Mouse (Mus musculus) embryonic facial prominence, embryonic 13.5 days (tissue): Measurements from ENCODE around the gene Ciao2b. TPM values are rescaled to one million over a fixed set of nuclear protein-coding genes. Genes with fewer than 3 reads are reported as not detected.
"Not testable (repeated sequence)": the region's sequence is repeated elsewhere in the genome, so short reads cannot be mapped to it uniquely, and the experiment has no call there.

Experiments
- ATAC-seq: fragments of 200-750 bp; cut with Nextera tagmentation; 2 replicates; pipeline ENCODE4 v1.8.0; 2017; ENCODE audit warnings: low read depth; ENCODE audit not compliant: insufficient number of reproducible peaks, insufficient read depth, low FRiP score, low TSS enrichment
- H3K27ac ChIP-seq: fragments of 300-500 bp; sonication (generic); 2 replicates; pipeline ENCODE4 v1.5.1; 2015; ENCODE audit warnings: moderate library complexity, mild to moderate bottlenecking, inconsistent platforms
- H3K27me3 ChIP-seq: fragments of 300-500 bp; sonication (generic); 2 replicates; pipeline ENCODE4 v1.6.1; 2015; ENCODE audit warnings: mild to moderate bottlenecking, inconsistent platforms
- H3K36me3 ChIP-seq: fragments of 300-500 bp; sonication (generic); 2 replicates; pipeline ENCODE4 v1.6.1; 2015; ENCODE audit warnings: mild to moderate bottlenecking, inconsistent platforms
- H3K4me1 ChIP-seq: fragments of 300-500 bp; sonication (generic); 2 replicates; pipeline ENCODE4 v1.6.1; 2015; ENCODE audit warnings: inconsistent platforms
- H3K4me2 ChIP-seq: fragments of 300-500 bp; sonication (generic); 2 replicates; pipeline ENCODE4 v1.6.1; 2015; ENCODE audit warnings: moderate library complexity, mild to moderate bottlenecking, inconsistent platforms
- H3K4me3 ChIP-seq: fragments of 300-500 bp; sonication (generic); 2 replicates; pipeline ENCODE4 v1.5.1; 2015; ENCODE audit warnings: mild to moderate bottlenecking, inconsistent platforms
- H3K9ac ChIP-seq: fragments of 300-500 bp; sonication (generic); 2 replicates; pipeline ENCODE4 v1.6.1; 2015; ENCODE audit warnings: mild to moderate bottlenecking, inconsistent platforms
- H3K9me3 ChIP-seq: fragments of 300-500 bp; sonication (generic); 2 replicates; pipeline ENCODE4 v1.6.1; 2016; ENCODE audit warnings: inconsistent platforms
- WGBS: fragments of 180-500 bp; shearing (Covaris S2); methylation state at CpG from one replicate; pipeline ENCODE4 v1.1.7; 2015; ENCODE audit warnings: mixed read lengths; 5-methylcytosine and 5-hydroxymethylcytosine counted together
- polyA plus RNA-seq: library from polyadenylated mRNA; unstranded; fragments of >200 nt; fragmentation: Nextera tagmentation; extraction: Ambion mirVana; gene quantifications from 2 replicates; pipeline ENCODE4 v1.2.1, GENCODE M21; 2015

Ciao2b gene
- 79.5 and 83.5 TPM in 2 replicates for polyA plus RNA-seq

GRCm38 (mm10) chr8:104641426-104642323, at the start of gene Ciao2b:
Gene Ciao2b (minus strand): TSS chr8:104641965.
- peak within 1 kb of the TSS; percentile 83 for H3K4me3 ChIP-seq
- no peaks in the 10 kb centered on the region for H3K27me3 ChIP-seq
- WGBS = under 1% methylated on average over 66 of the region's 66 CpGs
- peak within 1 kb of the TSS; percentile 85 for H3K9ac ChIP-seq
- no peaks in the 10 kb centered on the region for H3K9me3 ChIP-seq
- peak within 1 kb of the TSS; percentile 87 for H3K4me2 ChIP-seq
- H3K4me1 ChIP-seq = peaks cover 20% of the 10 kb centered on the region
- peak within 1 kb of the TSS; percentile 79 for H3K27ac ChIP-seq
- ATAC-seq = peak; percentile 91
- peaks cover 18% of the 10 kb centered on the region for H3K36me3 ChIP-seq

- 78% methylated on average over 4 of the region's 4 CpGs for WGBS
These were observed 46.7 kb upstream of the Ciao2b start for GRCm38 (mm10) chr8:104688433-104688832.

GRCm38 (mm10) chr8:104655614-104656013, 13.8 kb upstream of the Ciao2b start:
- no peaks in the 10 kb centered on the region for H3K36me3 ChIP-seq
- H3K9me3 ChIP-seq = no peaks in the 10 kb centered on the region
- no peaks in the 10 kb centered on the region for H3K4me1 ChIP-seq
- H3K9ac ChIP-seq = no peak overlapping the region
- ATAC-seq = no peak
- no peak overlapping the region for H3K4me3 ChIP-seq
- no peak overlapping the region for H3K4me2 ChIP-seq
- 76% methylated on average over 4 of the region's 4 CpGs for WGBS
- H3K27me3 ChIP-seq = no peaks in the 10 kb centered on the region
- no peak overlapping the region for H3K27ac ChIP-seq

More at GRCm38 (mm10) chr8:104688433-104688832, 46.7 kb upstream of the Ciao2b start:
- H3K4me1 ChIP-seq = no peaks in the 10 kb centered on the region
- H3K36me3 ChIP-seq = no peaks in the 10 kb centered on the region
- no peaks in the 10 kb centered on the region for H3K27me3 ChIP-seq
- no peaks in the 10 kb centered on the region for H3K9me3 ChIP-seq
- no peak overlapping the region for H3K27ac ChIP-seq
- ATAC-seq = no peak
- H3K9ac ChIP-seq = no peak overlapping the region
- H3K4me2 ChIP-seq = no peak overlapping the region
- no peak overlapping the region for H3K4me3 ChIP-seq

DNA sequence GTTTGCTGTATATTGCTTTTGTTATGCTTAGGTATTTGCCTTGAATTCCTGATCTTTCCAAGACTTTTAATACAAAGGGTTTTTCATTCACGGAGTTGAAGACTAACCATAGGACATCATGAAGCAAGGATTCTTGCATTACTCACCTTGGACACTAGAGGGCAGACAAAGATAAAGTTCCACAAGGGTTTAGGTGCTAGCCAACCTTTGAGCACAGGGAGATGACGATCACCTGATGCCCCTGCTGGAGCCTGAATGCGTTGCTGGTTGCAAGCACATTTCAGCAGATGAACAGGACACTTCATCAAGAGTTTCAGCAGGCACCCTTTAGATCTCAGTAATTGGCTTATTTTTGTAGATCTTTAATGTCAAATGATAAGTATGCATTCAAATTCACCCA, 13.2 kb upstream of the Ciao2b start:
- WGBS = 4% methylated on average over 3 of the region's 3 CpGs
- H3K27me3 ChIP-seq = no peaks in the 10 kb centered on the region
- 0 out of 2 replicates have a peak, but pooled peaks have one; percentile 48 for ATAC-seq
- H3K36me3 ChIP-seq = no peaks in the 10 kb centered on the region
- H3K27ac ChIP-seq = no peak overlapping the region
- H3K4me3 ChIP-seq = no peak overlapping the region
- H3K9me3 ChIP-seq = no peaks in the 10 kb centered on the region
- H3K9ac ChIP-seq = no peak overlapping the region
- no peaks in the 10 kb centered on the region for H3K4me1 ChIP-seq
- H3K4me2 ChIP-seq = no peak overlapping the region

- H3K4me3 ChIP-seq, ATAC-seq, H3K9me3 ChIP-seq, H3K27me3 ChIP-seq, H3K27ac ChIP-seq, H3K9ac ChIP-seq, H3K36me3 ChIP-seq, H3K4me2 ChIP-seq: not testable (repeated sequence)
- WGBS = 69% methylated on average over 3 of the region's 3 CpGs
- H3K4me1 ChIP-seq = peaks cover 20% of the 10 kb centered on the region
These were observed 2.4 kb upstream of the Ciao2b start for GRCm38 (mm10) chr8:104644187-104644586.

GRCm38 (mm10) chr8:104642324-104642654, 524 bp upstream of the Ciao2b start:
- H3K9ac ChIP-seq = peak overlapping the region; percentile 85

DNA sequence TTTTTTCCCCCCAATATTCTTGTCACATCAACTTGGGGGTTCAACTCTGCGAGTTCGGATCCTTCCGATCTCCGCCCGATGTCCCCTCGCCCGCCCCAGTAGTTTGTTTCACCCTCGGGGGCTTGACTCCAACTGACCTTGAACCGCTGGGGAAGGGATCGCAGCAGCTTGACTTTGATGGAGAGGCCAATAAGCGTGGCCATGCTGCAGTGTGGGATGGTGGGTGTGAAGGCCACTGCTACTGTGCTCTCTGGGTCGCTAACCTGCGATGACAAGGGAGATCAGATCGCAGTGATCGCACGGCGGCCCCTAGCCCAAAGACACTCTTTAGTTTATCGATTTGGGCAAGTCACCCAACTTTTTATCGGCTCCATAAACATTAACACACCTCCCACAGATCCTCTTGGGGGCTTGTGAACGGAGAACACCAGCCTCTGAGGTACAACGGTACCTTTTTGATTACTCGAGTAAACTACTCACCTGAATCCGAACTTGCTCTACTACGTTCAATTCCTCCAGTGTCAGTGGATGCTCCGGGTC, 864 bp downstream of the Ciao2b start:
- H3K36me3 ChIP-seq = peaks cover 19% of the 10 kb centered on the region
- H3K9me3 ChIP-seq = no peaks in the 10 kb centered on the region
- H3K4me3 ChIP-seq = peak overlapping the region; percentile 83
- H3K27ac ChIP-seq = no peak overlapping the region
- peaks cover 20% of the 10 kb centered on the region for H3K4me1 ChIP-seq
- no peaks in the 10 kb centered on the region for H3K27me3 ChIP-seq
- no peak for ATAC-seq
- WGBS = 7% methylated on average over 25 of the region's 25 CpGs
- H3K9ac ChIP-seq = peak overlapping the region; percentile 85
- H3K4me2 ChIP-seq = peak overlapping the region; percentile 87

More at GRCm38 (mm10) chr8:104642324-104642654, 524 bp upstream of the Ciao2b start:
- 66% methylated on average over 6 of the region's 6 CpGs for WGBS
- Histone ChIP-seq H3K9me3 (no peaks in the 10 kb centered on the region), H3K4me2 (peak overlapping the region; percentile 87), H3K4me3 (peak overlapping the region; percentile 83), H3K27ac (peak overlapping the region; percentile 79; the same call in 1 of the 2 replicates), H3K27me3 (no peaks in the 10 kb centered on the region), H3K36me3 (peaks cover 18% of the 10 kb centered on the region), H3K4me1 (peaks cover 20% of the 10 kb centered on the region)
- no peak for ATAC-seq

GRCm38 (mm10) chr8:104640241-104640640, 1.5 kb downstream of the Ciao2b start:
- 91% methylated on average over 7 of the region's 7 CpGs for WGBS
- Histone ChIP-seq H3K9me3 (no peaks in the 10 kb centered on the region), H3K4me2 (peak overlapping the region; percentile 87), H3K36me3 (peaks cover 25% of the 10 kb centered on the region), H3K9ac (peak overlapping the region; percentile 85), H3K4me1 (peaks cover 20% of the 10 kb centered on the region), H3K27me3 (no peaks in the 10 kb centered on the region), H3K27ac (no peak overlapping the region), H3K4me3 (peak overlapping the region; percentile 83)
- ATAC-seq = no peak

DNA sequence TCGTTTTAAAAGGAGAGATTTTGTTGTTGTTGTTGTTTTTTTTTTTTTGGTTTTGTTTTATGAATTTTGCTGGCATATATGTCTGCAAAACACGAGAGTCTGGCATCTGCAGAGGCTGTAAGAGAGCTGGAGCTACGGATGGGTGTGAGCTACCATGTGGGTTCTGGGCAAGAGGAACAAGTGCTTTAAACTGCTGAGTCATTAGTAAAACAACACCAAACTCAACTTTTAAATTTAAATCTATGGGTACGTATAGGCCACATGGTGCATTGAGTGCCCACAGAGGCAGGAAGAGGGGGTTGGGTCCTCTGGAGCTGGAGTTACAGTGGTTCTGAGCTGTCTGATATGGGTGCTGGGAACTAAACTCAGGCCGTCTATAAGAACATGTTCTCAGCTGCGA, 3.8 kb downstream of the Ciao2b start:
- H3K27me3 ChIP-seq = no peaks in the 10 kb centered on the region
- no peak overlapping the region for H3K4me3 ChIP-seq
- H3K36me3 ChIP-seq = peaks cover 31% of the 10 kb centered on the region
- ATAC-seq = no peak
- H3K9me3 ChIP-seq = no peaks in the 10 kb centered on the region
- no peak overlapping the region for H3K9ac ChIP-seq
- no peak overlapping the region for H3K27ac ChIP-seq
- no peak overlapping the region for H3K4me2 ChIP-seq
- 90% methylated on average over 6 of the region's 6 CpGs for WGBS
- H3K4me1 ChIP-seq = peaks cover 20% of the 10 kb centered on the region

GRCm38 (mm10) chr8:104635004-104635710, 6.6 kb downstream of the Ciao2b start:
- WGBS = 91% methylated on average over 3 of the region's 3 CpGs
- no peak overlapping the region for H3K9ac ChIP-seq
- H3K27me3 ChIP-seq = peaks cover 10% of the 10 kb centered on the region
- peaks cover 22% of the 10 kb centered on the region for H3K4me1 ChIP-seq
- no peak overlapping the region for H3K4me3 ChIP-seq
- no peaks in the 10 kb centered on the region for H3K9me3 ChIP-seq
- no peak overlapping the region for H3K4me2 ChIP-seq
- H3K27ac ChIP-seq = no peak overlapping the region
- no peak for ATAC-seq
- H3K36me3 ChIP-seq = peaks cover 31% of the 10 kb centered on the region

DNA sequence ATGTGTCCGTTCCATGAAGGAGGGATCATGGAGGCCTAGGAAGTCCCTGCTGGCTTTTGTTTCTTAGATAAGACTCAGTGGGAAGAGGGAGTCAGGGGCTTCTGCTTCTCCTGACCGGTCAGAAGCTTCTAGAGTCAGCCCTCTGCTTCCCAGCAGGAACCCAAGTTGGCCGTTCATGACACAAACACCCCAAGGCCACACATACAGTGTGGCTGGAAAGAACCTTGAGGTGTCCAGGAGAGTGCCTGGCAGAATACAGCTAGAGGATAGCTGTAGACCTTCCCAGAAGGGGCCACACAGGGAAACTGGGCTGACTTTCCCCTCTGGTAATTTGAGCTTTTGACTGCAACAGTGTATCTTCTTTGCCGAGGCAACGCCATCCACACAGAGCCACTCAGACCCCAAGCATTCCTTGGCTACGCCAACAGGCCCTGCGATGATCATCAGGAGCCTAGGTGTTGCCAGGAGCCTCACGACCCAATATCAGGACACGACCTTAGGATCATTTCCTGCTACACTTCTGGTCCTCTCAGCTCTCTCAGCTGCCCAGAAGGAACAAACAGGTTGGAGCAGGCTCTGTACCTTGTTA, 8.5 kb downstream of the Ciao2b start:
- ATAC-seq = no peak
- Histone ChIP-seq H3K4me1 (peaks cover 18% of the 10 kb centered on the region), H3K9ac (no peak overlapping the region), H3K9me3 (no peaks in the 10 kb centered on the region), H3K27ac (no peak overlapping the region), H3K27me3 (peaks cover 23% of the 10 kb centered on the region), H3K4me3 (no peak overlapping the region), H3K36me3 (peaks cover 16% of the 10 kb centered on the region), H3K4me2 (no peak overlapping the region)
- 57% methylated on average over 9 of the region's 9 CpGs for WGBS
